ENCODE assay signal across 11 mouse cellular contexts in genomic region chr15:80407873-80408272, GRCm38 (mm10).
A peak's percentile ranks its signal among the peaks of the same experiment; 100 is the strongest.
DNase-seq lines count a peak whose midpoint lies in the region; ATAC-seq and TF ChIP-seq lines count a peak whose summit lies in the region.
"Had no signal": no experiment of that assay in that cellular context is flagged by ENCODE, and none has a peak within 500 bp of the region (broad histone marks: within the 10 kb centered on the region; RNA-seq: fewer than 3 reads in every experiment).

No protein-coding gene starts in this region.

- peak overlapping the region; percentile 11; the same call in 1 of the 2 replicates for H3K27ac ChIP-seq in stomach, embryonic 14.5 days (ENCODE audit: low read length)
- H3K27ac ChIP-seq in stomach, postnatal 0 days (replicated peaks): no peak overlapping the region
- H3K27ac ChIP-seq: embryonic facial prominence, embryonic 15.5 days; gastrocnemius, adult 2 months had no signal

- 29% methylated on average over 1 of the region's 1 CpGs for WGBS in stomach, embryonic 14.5 days
- WGBS in stomach, postnatal 0 days: 24% methylated on average over 1 of the region's 1 CpGs

- no peaks in the 10 kb centered on the region for H3K4me1 ChIP-seq in stomach, embryonic 14.5 days (ENCODE audit: control insufficient read depth, insufficient read depth, low read length)
- no peaks in the 10 kb centered on the region for H3K4me1 ChIP-seq in stomach, postnatal 0 days (replicated peaks; ENCODE audit: control insufficient read depth, insufficient read depth)

- H3K9me3 ChIP-seq in stomach, embryonic 14.5 days (ENCODE audit: control insufficient read depth, low read depth, low read length): no peaks in the 10 kb centered on the region
- H3K9me3 ChIP-seq in stomach, postnatal 0 days (ENCODE audit: control insufficient read depth, low read length): no peaks in the 10 kb centered on the region
- H3K9me3 ChIP-seq: embryonic facial prominence, embryonic 15.5 days had no signal

- DNase-seq in adrenal gland, adult 8-10 months: peak; percentile 11
- no peak for DNase-seq in adrenal gland, postnatal 25 days
- DNase-seq in stomach, postnatal 0 days (ENCODE audit: low spot score): no peak
- DNase-seq in kidney, postnatal 14 days: peak; percentile 66
- no peak for DNase-seq in thymus, postnatal 14 days
- no peak for DNase-seq in testis, postnatal 10 days (ENCODE audit: low spot score)
- DNase-seq: gastrocnemius, adult 2 months; layer of hippocampus, adult 9-11 months had no signal

- H3K27me3 ChIP-seq in stomach, embryonic 14.5 days (ENCODE audit: control insufficient read depth, insufficient read depth, low read length): no peaks in the 10 kb centered on the region
- H3K27me3 ChIP-seq in stomach, postnatal 0 days (ENCODE audit: control insufficient read depth, insufficient read depth, low read length): no peaks in the 10 kb centered on the region
- H3K27me3 ChIP-seq: embryonic facial prominence, embryonic 15.5 days had no signal

- no peak for TF ChIP-seq EP300 in stomach, postnatal 0 days (optimal IDR thresholded peaks at IDR 0.05)

- no peak overlapping the region for H3K4me3 ChIP-seq in stomach, embryonic 14.5 days (ENCODE audit: low read depth, low read length)
- no peak overlapping the region for H3K4me3 ChIP-seq in stomach, postnatal 0 days (ENCODE audit: low read depth, low read length)
- H3K4me3 ChIP-seq: embryonic facial prominence, embryonic 15.5 days; gastrocnemius, adult 2 months had no signal

- H3K36me3 ChIP-seq in stomach, embryonic 14.5 days (ENCODE audit: control insufficient read depth, insufficient read depth, low read length): no peaks in the 10 kb centered on the region
- H3K36me3 ChIP-seq in stomach, postnatal 0 days (ENCODE audit: control insufficient read depth, insufficient read depth, low read length): no peaks in the 10 kb centered on the region
- H3K36me3 ChIP-seq: embryonic facial prominence, embryonic 15.5 days had no signal

- no peak for TF ChIP-seq CTCF in stomach, postnatal 0 days (IDR thresholded peaks at IDR 0.05; ENCODE audit: low read depth)

- H3K4me2 ChIP-seq in stomach, embryonic 14.5 days (replicated peaks; ENCODE audit: low read depth, low read length): no peak overlapping the region
- H3K4me2 ChIP-seq in stomach, postnatal 0 days (replicated peaks; ENCODE audit: low read depth): no peak overlapping the region
- H3K4me2 ChIP-seq: embryonic facial prominence, embryonic 15.5 days had no signal

- ATAC-seq in stomach, embryonic 14.5 days (ENCODE audit: insufficient number of reproducible peaks, insufficient read depth, low FRiP score, low read depth): no peak
- no peak; the same call in 1 of the 2 replicates for ATAC-seq in stomach, postnatal 0 days (ENCODE audit: low FRiP score, low TSS enrichment)
- no peak for ATAC-seq in erythroblast, adult 5-6 weeks (replicated peaks; ENCODE audit: low FRiP score, poor library complexity, severe bottlenecking)

- H3K9ac ChIP-seq in stomach, embryonic 14.5 days (replicated peaks; ENCODE audit: low read depth, low read length): no peak overlapping the region
- H3K9ac ChIP-seq in stomach, postnatal 0 days (ENCODE audit: low read length): no peak overlapping the region
- H3K9ac ChIP-seq: embryonic facial prominence, embryonic 15.5 days had no signal

Comparison
In these comparisons a context has a peak if more than half of its experiments do, and no peak if none do; other contexts are left out.
1. DNase-seq: peak in adrenal gland, adult 8-10 months (single experiment) and kidney, postnatal 14 days (single experiment); none in adrenal gland, postnatal 25 days (single experiment), stomach, postnatal 0 days (single experiment), thymus, postnatal 14 days (single experiment) and testis, postnatal 10 days (single experiment).